8 mouse cellular contexts compared by ENCODE assay signal in genomic region chr8:4492851-4493685, GRCm38 (mm10). TPM values are rescaled to one million over a fixed set of nuclear protein-coding genes. Genes with fewer than 3 reads are reported as not detected.
DNase-seq lines count a peak whose midpoint lies in the region; ATAC-seq and TF ChIP-seq lines count a peak whose summit lies in the region.

Cers4 (plus strand) TSS chr8:4493026.

- peak within 1 kb of the TSS; percentile 72 for H3K27ac ChIP-seq in ES-Bruce4 (ENCODE audit: insufficient read depth, low read length)
- H3K27ac ChIP-seq in forebrain, embryonic 15.5 days (replicated peaks): peak within 1 kb of the TSS; percentile 72
- H3K27ac ChIP-seq in liver, postnatal 0 days (ENCODE audit: low read depth): peak within 1 kb of the TSS; percentile 44; the same call in 1 of the 2 replicates
- H3K27ac ChIP-seq in neural tube, embryonic 14.5 days (ENCODE audit: low read depth, low read length): peak within 1 kb of the TSS; percentile 67

- peak within 1 kb of the TSS; percentile 80 for H3K4me2 ChIP-seq in forebrain, embryonic 15.5 days (replicated peaks)
- H3K4me2 ChIP-seq in liver, postnatal 0 days (ENCODE audit: low read depth, low read length): peak within 1 kb of the TSS; percentile 76
- H3K4me2 ChIP-seq in neural tube, embryonic 14.5 days (ENCODE audit: low read depth, low read length): peak within 1 kb of the TSS; percentile 74

- no peaks in the 10 kb centered on the region for H3K36me3 ChIP-seq in ES-Bruce4 (ENCODE audit: control insufficient read depth, insufficient read depth, low read length, poor library complexity, severe bottlenecking)
- no peaks in the 10 kb centered on the region for H3K36me3 ChIP-seq in forebrain, embryonic 15.5 days
- H3K36me3 ChIP-seq in liver, postnatal 0 days (replicated peaks; ENCODE audit: insufficient read depth, low read length): no peaks in the 10 kb centered on the region
- H3K36me3 ChIP-seq in neural tube, embryonic 14.5 days (ENCODE audit: control insufficient read depth, insufficient read depth, low read length): no peaks in the 10 kb centered on the region

- no peak for TF ChIP-seq CTCF in ES-Bruce4 (IDR thresholded peaks at IDR 0.05; ENCODE audit: low read depth, low read length)
- TF ChIP-seq CTCF in liver, postnatal 0 days (IDR thresholded peaks at IDR 0.05; ENCODE audit: low read depth): no peak

- no peak for TF ChIP-seq POLR2A in ES-Bruce4 (IDR thresholded peaks at IDR 0.05; ENCODE audit: insufficient read depth, low read length)

- no peak for TF ChIP-seq EP300 in ES-Bruce4 (IDR thresholded peaks at IDR 0.05; ENCODE audit: insufficient read depth, low read depth, low read length)
- TF ChIP-seq EP300 in liver, postnatal 0 days (IDR thresholded peaks at IDR 0.05; ENCODE audit: low read depth): no peak

- no peaks in the 10 kb centered on the region for H3K4me1 ChIP-seq in ES-Bruce4 (ENCODE audit: control insufficient read depth, insufficient read depth, low read length)
- peaks cover 33% of the 10 kb centered on the region for H3K4me1 ChIP-seq in forebrain, embryonic 15.5 days
- peaks cover 10% of the 10 kb centered on the region; the same call in 1 of the 2 replicates for H3K4me1 ChIP-seq in liver, postnatal 0 days (ENCODE audit: insufficient read depth)
- H3K4me1 ChIP-seq in neural tube, embryonic 14.5 days (ENCODE audit: control insufficient read depth, insufficient read depth, low read length): no peaks in the 10 kb centered on the region

- peak within 1 kb of the TSS; percentile 61 for H3K4me3 ChIP-seq in ES-Bruce4 (ENCODE audit: low read depth, low read length)
- peak within 1 kb of the TSS; percentile 59 for H3K4me3 ChIP-seq in forebrain, embryonic 15.5 days
- H3K4me3 ChIP-seq in liver, postnatal 0 days (ENCODE audit: low read depth, low read length): peak within 1 kb of the TSS; percentile 58
- peak within 1 kb of the TSS; percentile 57 for H3K4me3 ChIP-seq in neural tube, embryonic 14.5 days (ENCODE audit: low read depth, low read length)

- WGBS in forebrain, embryonic 15.5 days: under 1% methylated on average over 39 of the region's 39 CpGs
- 4% methylated on average over 39 of the region's 39 CpGs for WGBS in liver, postnatal 0 days (ENCODE audit: insufficient replicate concordance)
- under 1% methylated on average over 33 of the region's 39 CpGs for WGBS in neural tube, embryonic 14.5 days

- H3K9me3 ChIP-seq in ES-Bruce4 (replicated peaks; ENCODE audit: control insufficient read depth, insufficient read depth, low read length, poor library complexity, severe bottlenecking): no peaks in the 10 kb centered on the region; the same call in 1 of the 2 replicates
- no peaks in the 10 kb centered on the region for H3K9me3 ChIP-seq in forebrain, embryonic 15.5 days
- no peaks in the 10 kb centered on the region for H3K9me3 ChIP-seq in liver, postnatal 0 days (ENCODE audit: low read length)
- no peaks in the 10 kb centered on the region for H3K9me3 ChIP-seq in neural tube, embryonic 14.5 days (ENCODE audit: control insufficient read depth, low read length)

- peak; percentile 91 for ATAC-seq in forebrain, embryonic 15.5 days (replicated peaks)
- peak; percentile 86 for ATAC-seq in liver, postnatal 0 days
- ATAC-seq in neural tube, embryonic 14.5 days (ENCODE audit: low read depth): peak; percentile 90

- H3K9ac ChIP-seq in ES-Bruce4 (ENCODE audit: low read depth, poor library complexity, severe bottlenecking): peak within 1 kb of the TSS; percentile 67
- H3K9ac ChIP-seq in forebrain, embryonic 15.5 days (replicated peaks): peak within 1 kb of the TSS; percentile 70
- peak within 1 kb of the TSS; percentile 62 for H3K9ac ChIP-seq in liver, postnatal 0 days (replicated peaks)
- H3K9ac ChIP-seq in neural tube, embryonic 14.5 days (replicated peaks; ENCODE audit: low read depth, low read length): peak within 1 kb of the TSS; percentile 71

- H3K27me3 ChIP-seq in ES-Bruce4 (ENCODE audit: control insufficient read depth, insufficient read depth, low read length, poor library complexity, severe bottlenecking): no peaks in the 10 kb centered on the region
- H3K27me3 ChIP-seq in forebrain, embryonic 15.5 days: no peaks in the 10 kb centered on the region
- H3K27me3 ChIP-seq in liver, postnatal 0 days (ENCODE audit: insufficient read depth, low read length): no peaks in the 10 kb centered on the region
- H3K27me3 ChIP-seq in neural tube, embryonic 14.5 days (ENCODE audit: control insufficient read depth, insufficient read depth, low read length): no peaks in the 10 kb centered on the region

- intact Hi-C loops in heart, postnatal 14 days (cut with DNase I): loop anchor here (2.0 to 10.0 kb wide), 3 partner anchors 16 to 184 kb away; partner anchors contain the start of genes Ccl25 and Elavl1

- DNase-seq in c-Kit-positive CD71-positive TER-119-positive erythroid progenitor cells, embryonic 14.5 days (ENCODE audit: low spot score): peak; percentile 32
- peak; percentile 84 to 88 for DNase-seq in heart, postnatal 14 days
- DNase-seq in layer of hippocampus, adult 11-12 months (ENCODE audit: low spot score): peak; percentile 85
- DNase-seq in liver, postnatal 0 days: peak; percentile 75
- DNase-seq in testis, postnatal 10 days (ENCODE audit: low spot score): peak; percentile 88

RNA-seq across cellular contexts. Expression of gene Cers4, which starts in this region (rescaled TPM):
- 32.7 and 41.2 TPM in 2 replicates for polyA plus RNA-seq in ES-Bruce4 (2011; ENCODE audit: insufficient read depth, insufficient read length, low read depth, missing spikeins)
- 34.4 and 42.3 TPM in 2 replicates for polyA plus RNA-seq in forebrain, embryonic 15.5 days (2015; fragmentation: Nextera tagmentation; extraction: Ambion mirVana)
- total RNA-seq in heart, postnatal 14 days (2021): 10 to 100 TPM; 39.7 to 50.6 TPM
- polyA plus RNA-seq in liver, postnatal 0 days (2015; fragmentation: Nextera tagmentation; extraction: Ambion mirVana): 3.8 and 3.9 TPM in 2 replicates
- polyA plus RNA-seq in neural tube, embryonic 14.5 days (2014; fragmentation: Nextera tagmentation; extraction: Ambion mirVana): 46.2 and 46.5 TPM in 2 replicates

Comparison
In these comparisons a context has a peak if more than half of its experiments do, and no peak if none do; other contexts are left out.
1. Peak in every context shown above with its lines: DNase-seq, ATAC-seq, H3K4me3 ChIP-seq and H3K27ac ChIP-seq.
2. DNase-seq: peak in every context shown above with its lines; median percentile 88 in testis, postnatal 10 days; 86 in heart, postnatal 14 days; 85 in layer of hippocampus, adult 11-12 months; 75 in liver, postnatal 0 days; 32 in c-Kit-positive CD71-positive TER-119-positive erythroid progenitor cells, embryonic 14.5 days.